Mouse (Mus musculus) MEL (cell line): Measurements from ENCODE around the gene Card14. TPM values are rescaled to one million over a fixed set of nuclear protein-coding genes. Genes with fewer than 3 reads are reported as not detected.

ENCODE experiments used
- DNase-seq: peaks from one replicate; pipeline ENCODE4 v3.0.0; 2011; ENCODE audit warnings: low read depth, low spot score
- H3K27ac ChIP-seq: 2 replicates; pipeline ENCODE4 v1.5.1; 2012; ENCODE audit warnings: low read depth, mild to moderate bottlenecking, control low read depth, low read length, moderate library complexity; ENCODE audit not compliant: control insufficient read depth
- H3K27me3 ChIP-seq, 2 experiments: fragments of 150-350 bp in 1 of 2; sonication (generic) in 1 of 2; 2 replicates each; pipeline ENCODE4 v1.6.1; 2012; ENCODE audit warnings: low read length in 2 of 2, mild to moderate bottlenecking in 2 of 2, improper control_type of control experiment in 1 of 2, moderate library complexity in 1 of 2; ENCODE audit not compliant: insufficient read depth in 2 of 2, control insufficient read depth in 1 of 2
- H3K36me3 ChIP-seq, 2 experiments: 2 replicates each; pipeline ENCODE4 v1.6.1; 2012 to 2014; ENCODE audit warnings: low read length in 2 of 2, improper control_type of control experiment in 1 of 2, inconsistent platforms in 1 of 2, mild to moderate bottlenecking in 1 of 2; ENCODE audit not compliant: insufficient read depth in 2 of 2, control insufficient read depth in 1 of 2
- H3K4me1 ChIP-seq, 2 experiments: fragments of 150-350 bp in 1 of 2; sonication (generic) in 1 of 2; 2 replicates each; pipeline ENCODE4 v1.6.1; 2012; ENCODE audit warnings: low read length in 2 of 2, improper control_type of control experiment in 1 of 2, mild to moderate bottlenecking in 1 of 2; ENCODE audit not compliant: insufficient read depth in 2 of 2, control insufficient read depth in 1 of 2
- H3K4me3 ChIP-seq, 2 experiments: fragments of 150-350 bp in 1 of 2; sonication (generic) in 1 of 2; 2 replicates each; pipeline ENCODE4 v1.5.1; 2012; ENCODE audit warnings: low read depth in 2 of 2, low read length in 2 of 2, mild to moderate bottlenecking in 2 of 2, moderate library complexity in 2 of 2, control low read depth in 1 of 2, improper control_type of control experiment in 1 of 2; ENCODE audit not compliant: control insufficient read depth in 1 of 2, insufficient read depth in 1 of 2
- H3K79me2 ChIP-seq: 2 replicates; pipeline ENCODE4 v1.6.1; 2012; ENCODE audit warnings: mild to moderate bottlenecking, low read length, moderate library complexity; ENCODE audit not compliant: control insufficient read depth, poor library complexity, insufficient read depth
- H3K9ac ChIP-seq: 2 replicates; pipeline ENCODE4 v1.6.1; 2012; ENCODE audit warnings: low read depth, mild to moderate bottlenecking, control low read depth, low read length, moderate library complexity; ENCODE audit not compliant: control insufficient read depth, poor library complexity, severe bottlenecking
- H3K9me3 ChIP-seq: fragments of 150-350 bp; sonication (generic); replicated peaks from 2 replicates; pipeline ENCODE4 v1.6.1; 2012; ENCODE audit warnings: mild to moderate bottlenecking, low read length, improper control_type of control experiment, moderate library complexity; ENCODE audit not compliant: insufficient read depth
- BHLHE40 ChIP-seq: IDR thresholded peaks from 2 replicates; pipeline ENCODE4 v1.6.1; 2012; ENCODE audit warnings: low read depth, mild to moderate bottlenecking, inconsistent platforms, low read length, improper control_type of control experiment, borderline replicate concordance
- CTCF ChIP-seq, 3 experiments: IDR thresholded peaks in 2 of 3; conservative IDR thresholded peaks in 1 of 3; 2 replicates each; pipeline ENCODE4 v1.5.1; 2011 to 2012; ENCODE audit warnings: low read length in 3 of 3, low read depth in 2 of 3, mild to moderate bottlenecking in 2 of 3, improper control_type of control experiment in 1 of 3, inconsistent platforms in 1 of 3, mixed read lengths in 1 of 3, moderate library complexity in 1 of 3; ENCODE audit not compliant: control insufficient read depth in 1 of 3, insufficient read depth in 1 of 3, poor library complexity in 1 of 3, severe bottlenecking in 1 of 3
- GABPA ChIP-seq: IDR thresholded peaks from 2 replicates; pipeline ENCODE4 v1.6.1; 2012; ENCODE audit warnings: low read depth, mild to moderate bottlenecking, inconsistent platforms, low read length, improper control_type of control experiment, moderate library complexity
- HCFC1 ChIP-seq: IDR thresholded peaks from 2 replicates; pipeline ENCODE4 v1.6.1; 2012; ENCODE audit warnings: low read depth, mild to moderate bottlenecking, inconsistent platforms, low read length, improper control_type of control experiment, moderate library complexity
- JUND ChIP-seq: IDR thresholded peaks from 2 replicates; pipeline ENCODE4 v1.6.1; 2011; ENCODE audit warnings: low read depth, mild to moderate bottlenecking, improper control_type of control experiment, low read length
- MAX ChIP-seq: IDR thresholded peaks from 2 replicates; pipeline ENCODE4 v1.6.1; 2011; ENCODE audit warnings: low read length, improper control_type of control experiment
- POLR2A ChIP-seq, 2 experiments: IDR thresholded peaks; 2 replicates each; pipeline ENCODE4 v1.6.1; 2011 to 2012; ENCODE audit warnings: low read length in 2 of 2, mild to moderate bottlenecking in 2 of 2, control low read depth in 1 of 2, improper control_type of control experiment in 1 of 2, low read depth in 1 of 2, moderate library complexity in 1 of 2; ENCODE audit not compliant: control insufficient read depth in 1 of 2, insufficient read depth in 1 of 2, poor library complexity in 1 of 2
- RAD21 ChIP-seq: IDR thresholded peaks from 2 replicates; pipeline ENCODE4 v1.6.1; 2011; ENCODE audit warnings: mild to moderate bottlenecking, low read depth, low read length, improper control_type of control experiment
- SMC3 ChIP-seq: IDR thresholded peaks from 2 replicates; pipeline ENCODE4 v1.6.1; 2011; ENCODE audit warnings: low read depth, low read length, improper control_type of control experiment
- TCF12 ChIP-seq: IDR thresholded peaks from 2 replicates; pipeline ENCODE4 v1.6.1; 2014; ENCODE audit warnings: low read depth, mild to moderate bottlenecking, inconsistent platforms, low read length, improper control_type of control experiment, moderate library complexity
- UBTF ChIP-seq: IDR thresholded peaks from 2 replicates; pipeline ENCODE4 v1.6.1; 2012; ENCODE audit warnings: low read depth, mild to moderate bottlenecking, inconsistent platforms, low read length, improper control_type of control experiment, moderate library complexity, borderline replicate concordance; ENCODE audit not compliant: insufficient read depth
- USF1 ChIP-seq: IDR thresholded peaks from 2 replicates; pipeline ENCODE4 v1.6.1; 2014; ENCODE audit warnings: low read depth, mild to moderate bottlenecking, inconsistent platforms, low read length, improper control_type of control experiment, moderate library complexity
- ZC3H11A ChIP-seq: IDR thresholded peaks from 2 replicates; pipeline ENCODE4 v1.6.1; 2012; ENCODE audit warnings: low read depth, mild to moderate bottlenecking, inconsistent platforms, low read length, improper control_type of control experiment
- ZKSCAN1 ChIP-seq: IDR thresholded peaks from 2 replicates; pipeline ENCODE4 v1.6.1; 2012; ENCODE audit warnings: low read depth, mild to moderate bottlenecking, inconsistent platforms, low read length, improper control_type of control experiment, moderate library complexity
- polyA plus RNA-seq, 2 experiments: library from polyadenylated mRNA; stranded (reverse) in 1 of 2; unstranded in 1 of 2; fragments of >175 nt in 1 of 2; fragments of >200 nt in 1 of 2; gene quantifications; 2 replicates each; pipeline versions ENCODE4 v1.2.1 to v1.2.4; 2012; ENCODE audit warnings: low replicate concordance in 2 of 2, low read depth in 1 of 2; ENCODE audit not compliant: insufficient read length in 2 of 2, insufficient read depth in 1 of 2, missing spikeins in 1 of 2
- total RNA-seq: library from RNA; depleted of rRNA; stranded (reverse); fragments of 300-350 nt; gene quantifications from 2 replicates; pipeline ENCODE4 v1.2.3, GENCODE M21; 2012

The Card14 gene
- total and polyA plus RNA-seq, 3 experiments: not detected

DNA sequence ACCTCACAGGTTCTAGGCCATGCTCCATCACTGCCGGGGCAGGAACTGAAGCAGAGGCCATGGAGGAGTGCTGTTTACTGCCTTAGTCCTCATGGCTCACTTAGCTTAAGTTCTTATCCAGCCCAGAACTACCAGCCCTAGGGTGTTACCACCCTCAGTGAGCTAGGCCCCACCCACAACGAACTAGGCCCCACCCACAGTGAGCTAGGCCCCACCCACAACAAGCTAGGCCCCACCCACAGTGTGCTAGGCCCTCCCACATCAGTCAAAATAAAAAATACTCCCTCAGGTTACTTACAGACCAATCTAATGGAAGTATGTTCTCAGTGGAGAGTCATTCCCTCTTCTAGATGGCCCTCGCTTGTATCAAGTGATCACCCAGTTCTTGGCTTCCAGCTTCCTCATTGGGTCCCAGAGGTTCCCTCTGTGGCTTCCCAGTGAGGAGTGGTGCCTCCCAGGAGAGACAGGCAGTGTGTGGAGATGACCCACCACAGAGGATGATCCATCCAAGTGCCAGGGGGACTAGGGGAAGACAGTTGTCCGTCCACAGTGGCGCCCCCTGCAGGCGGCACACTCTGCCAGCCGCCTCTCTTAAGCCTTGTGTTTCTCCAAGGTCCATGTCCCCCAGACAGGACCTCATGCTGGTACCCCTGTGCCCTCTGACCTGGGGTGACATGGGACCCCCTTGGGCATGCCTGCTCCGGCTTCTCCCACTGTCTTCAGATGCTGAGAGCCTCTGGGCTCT lies 34.2 kb upstream of the Card14 start:
- Histone ChIP-seq H3K79me2 (peaks cover 1% of the 10 kb centered on the region), H3K27ac (no peak overlapping the region), H3K36me3 (peaks cover 0 to 4% of the 10 kb centered on the region in 2 experiments; a peak in 2 of 4 replicates), H3K9me3 (no peaks in the 10 kb centered on the region), H3K27me3 (no peaks in the 10 kb centered on the region), H3K4me3 (no peak overlapping the region), H3K4me1 (peaks cover 3 to 11% of the 10 kb centered on the region in 2 experiments), H3K9ac (no peak overlapping the region)
- TF ChIP-seq USF1 (no peak), CTCF (IDR thresholded peaks at IDR 0.05 in 2 of 3, conservative IDR thresholded peaks at IDR 0.05 in 1 of 3; ENCODE audit: control insufficient read depth in 1 of 3, insufficient read depth in 1 of 3, low read depth in 2 of 3, low read length in 3 of 3, poor library complexity in 1 of 3, severe bottlenecking in 1 of 3) (peak; percentile 59 to 81 (median 68))
- DNase-seq: peak; percentile 46

DNA sequence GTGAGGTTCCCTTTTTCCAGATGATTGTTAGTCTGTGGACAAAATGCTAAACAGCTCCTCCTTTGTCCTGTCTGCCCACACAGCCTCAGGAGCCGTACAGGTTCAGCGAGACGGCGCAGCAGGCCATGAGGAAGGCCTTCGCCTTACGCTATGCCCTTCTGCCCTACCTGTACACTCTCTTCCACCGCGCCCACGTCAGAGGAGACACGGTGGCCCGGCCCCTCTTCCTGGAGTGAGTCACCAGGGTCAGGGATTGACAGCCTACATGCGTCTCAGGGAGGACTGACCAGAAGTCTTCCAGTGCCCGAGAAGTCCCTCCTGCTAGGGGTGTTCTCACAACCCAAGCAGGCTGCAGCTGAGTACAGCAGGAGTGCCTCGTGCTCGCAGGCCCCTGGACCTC lies 26.5 kb upstream of the Card14 start:
- DNase-seq: no peak
- no peaks in the 10 kb centered on the region for H3K4me1 ChIP-seq
- H3K27me3 ChIP-seq: no peaks in the 10 kb centered on the region
- no peaks in the 10 kb centered on the region for H3K79me2 ChIP-seq
- no peaks in the 10 kb centered on the region for H3K9me3 ChIP-seq
- TF ChIP-seq SMC3: no peak
- TF ChIP-seq CTCF (IDR thresholded peaks at IDR 0.05 in 2 of 3, conservative IDR thresholded peaks at IDR 0.05 in 1 of 3; ENCODE audit: control insufficient read depth in 1 of 3, insufficient read depth in 1 of 3, low read depth in 2 of 3, low read length in 3 of 3, poor library complexity in 1 of 3, severe bottlenecking in 1 of 3): no peak
- TF ChIP-seq JUND: no peak
- TF ChIP-seq BHLHE40: no peak
- TF ChIP-seq ZC3H11A: no peak
- TF ChIP-seq GABPA: no peak
- no peak for TF ChIP-seq MAX
- no peak overlapping the region for H3K9ac ChIP-seq
- no peak overlapping the region for H3K4me3 ChIP-seq
- H3K36me3 ChIP-seq: peaks cover 0 to 2% of the 10 kb centered on the region in 2 experiments; a peak in 1 of 4 replicates
- no peak overlapping the region for H3K27ac ChIP-seq

GRCm38 (mm10) chr11:119285791-119286527 lies 21.6 kb upstream of the Card14 start:
- Histone ChIP-seq H3K27me3 (no peaks in the 10 kb centered on the region), H3K27ac (no peak overlapping the region), H3K9me3 (no peaks in the 10 kb centered on the region), H3K4me3 (no peak overlapping the region), H3K4me1 (no peaks in the 10 kb centered on the region), H3K79me2 (no peaks in the 10 kb centered on the region), H3K9ac (no peak overlapping the region), H3K36me3 (peaks cover 0 to 14% of the 10 kb centered on the region in 2 experiments; a peak in 2 of 4 replicates)
- DNase-seq: no peak
- no peak for TF ChIP-seq HCFC1
- no peak for TF ChIP-seq POLR2A (IDR thresholded peaks at IDR 0.05; ENCODE audit: control insufficient read depth in 1 of 2, insufficient read depth in 1 of 2, low read depth in 1 of 2, low read length in 2 of 2, poor library complexity in 1 of 2)
- no peak for TF ChIP-seq RAD21
- TF ChIP-seq USF1: no peak
- no peak for TF ChIP-seq ZC3H11A
- no peak for TF ChIP-seq GABPA
- TF ChIP-seq TCF12: no peak
- no peak for TF ChIP-seq MAX
- no peak for TF ChIP-seq ZKSCAN1
- TF ChIP-seq UBTF: no peak
- TF ChIP-seq, all 39 proteins: peak for 0
